Mouse (Mus musculus): ENCODE measurements at regions not wholly inside any gene's neighbourhood (a gene's known extent, or its start where the extent isn't known, plus 50 kb on each side); places are given as distances from the start of the nearest gene placed in this dataset.

- Histone ChIP-seq H3K27ac (ENCODE audit: insufficient read depth, low read depth, low read length) (no peak overlapping the region), H3K4me3 (ENCODE audit: insufficient read depth, low read length) (no peak overlapping the region), H3K4me1 (ENCODE audit: control insufficient read depth, insufficient read depth, low read length) (0 out of 2 replicates have a peak, but pooled peaks cover 3% of the 10 kb centered on the region)
- TF ChIP-seq POLR2A (IDR thresholded peaks at IDR 0.05; ENCODE audit: borderline replicate concordance, low read depth, low read length) (no peak), CTCF (IDR thresholded peaks at IDR 0.05; ENCODE audit: low read depth, low read length) (no peak)
Measured at GRCm38 (mm10) chr6:50713297-50713696, 59.1 kb upstream of the Npvf start.

- TF ChIP-seq POLR2A (IDR thresholded peaks at IDR 0.05; ENCODE audit: borderline replicate concordance, low read depth, low read length): no peak
- no peak for TF ChIP-seq CTCF (IDR thresholded peaks at IDR 0.05; ENCODE audit: low read depth, low read length)
- H3K27ac ChIP-seq (ENCODE audit: insufficient read depth, low read depth, low read length): no peak overlapping the region
- no peak overlapping the region for H3K4me3 ChIP-seq (ENCODE audit: insufficient read depth, low read length)
- peaks cover 3% of the 10 kb centered on the region; the same call in 1 of the 2 replicates for H3K4me1 ChIP-seq (ENCODE audit: control insufficient read depth, insufficient read depth, low read length)
Measured at GRCm38 (mm10) chr6:50718631-50719030, 64.4 kb upstream of the Npvf start.

- Histone ChIP-seq H3K27ac (ENCODE audit: insufficient read depth, low read depth, low read length) (no peak overlapping the region), H3K4me3 (ENCODE audit: insufficient read depth, low read length) (no peak overlapping the region)
- TF ChIP-seq POLR2A (IDR thresholded peaks at IDR 0.05; ENCODE audit: borderline replicate concordance, low read depth, low read length) (no peak), CTCF (IDR thresholded peaks at IDR 0.05; ENCODE audit: low read depth, low read length) (no peak)
Measured at GRCm38 (mm10) chr6:50720346-50720745, 66.1 kb upstream of the Npvf start.

GRCm38 (mm10) chr6:50725640-50726039, 71.4 kb upstream of the Npvf start:
- TF ChIP-seq CTCF (IDR thresholded peaks at IDR 0.05; ENCODE audit: low read depth, low read length) (no peak), POLR2A (IDR thresholded peaks at IDR 0.05; ENCODE audit: borderline replicate concordance, low read depth, low read length) (no peak)

More at GRCm38 (mm10) chr6:50720346-50720745, 66.1 kb upstream of the Npvf start:
- peaks cover 3% of the 10 kb centered on the region; the same call in 1 of the 2 replicates for H3K4me1 ChIP-seq (ENCODE audit: control insufficient read depth, insufficient read depth, low read length)

GRCm38 (mm10) chr6:50726166-50726591, 71.9 kb upstream of the Npvf start:
- Histone ChIP-seq H3K4me3 (ENCODE audit: insufficient read depth, low read length) (no peak overlapping the region), H3K27ac (ENCODE audit: insufficient read depth, low read depth, low read length) (no peak overlapping the region), H3K4me1 (ENCODE audit: control insufficient read depth, insufficient read depth, low read length) (no peaks in the 10 kb centered on the region; the same call in 1 of the 2 replicates)
- TF ChIP-seq CTCF (IDR thresholded peaks at IDR 0.05; ENCODE audit: low read depth, low read length) (no peak), POLR2A (IDR thresholded peaks at IDR 0.05; ENCODE audit: borderline replicate concordance, low read depth, low read length) (no peak)

More at GRCm38 (mm10) chr6:50725640-50726039, 71.4 kb upstream of the Npvf start:
- Histone ChIP-seq H3K4me3 (ENCODE audit: insufficient read depth, low read length) (no peak overlapping the region), H3K4me1 (ENCODE audit: control insufficient read depth, insufficient read depth, low read length) (no peaks in the 10 kb centered on the region; the same call in 1 of the 2 replicates), H3K27ac (ENCODE audit: insufficient read depth, low read depth, low read length) (no peak overlapping the region)

GRCm38 (mm10) chr6:50730744-50731718, 76.8 kb upstream of the Npvf start:
- Histone ChIP-seq H3K27ac (ENCODE audit: insufficient read depth, low read depth, low read length) (no peak overlapping the region), H3K4me3 (ENCODE audit: insufficient read depth, low read length) (no peak overlapping the region), H3K4me1 (ENCODE audit: control insufficient read depth, insufficient read depth, low read length) (no peaks in the 10 kb centered on the region)
- TF ChIP-seq CTCF (IDR thresholded peaks at IDR 0.05; ENCODE audit: low read depth, low read length) (no peak), POLR2A (IDR thresholded peaks at IDR 0.05; ENCODE audit: borderline replicate concordance, low read depth, low read length) (no peak)

GRCm38 (mm10) chr6:50734701-50735100, 80.5 kb upstream of the Npvf start:
- no peak overlapping the region for H3K4me3 ChIP-seq (ENCODE audit: insufficient read depth, low read length)
- no peak for TF ChIP-seq POLR2A (IDR thresholded peaks at IDR 0.05; ENCODE audit: borderline replicate concordance, low read depth, low read length)
- TF ChIP-seq CTCF (IDR thresholded peaks at IDR 0.05; ENCODE audit: low read depth, low read length): no peak
- no peak overlapping the region for H3K27ac ChIP-seq (ENCODE audit: insufficient read depth, low read depth, low read length)
- H3K4me1 ChIP-seq (ENCODE audit: control insufficient read depth, insufficient read depth, low read length): no peaks in the 10 kb centered on the region

- Histone ChIP-seq H3K4me1 (ENCODE audit: control insufficient read depth, insufficient read depth, low read length) (no peaks in the 10 kb centered on the region), H3K4me3 (ENCODE audit: insufficient read depth, low read length) (no peak overlapping the region), H3K27ac (ENCODE audit: insufficient read depth, low read depth, low read length) (no peak overlapping the region)
- TF ChIP-seq CTCF (IDR thresholded peaks at IDR 0.05; ENCODE audit: low read depth, low read length): no peak
- TF ChIP-seq POLR2A (IDR thresholded peaks at IDR 0.05; ENCODE audit: borderline replicate concordance, low read depth, low read length): no peak
Measured at GRCm38 (mm10) chr6:50735825-50736224, 81.6 kb upstream of the Npvf start.

GRCm38 (mm10) chr6:50742009-50742408, 87.8 kb upstream of the Npvf start:
- TF ChIP-seq POLR2A (IDR thresholded peaks at IDR 0.05; ENCODE audit: borderline replicate concordance, low read depth, low read length): no peak
- H3K4me3 ChIP-seq (ENCODE audit: insufficient read depth, low read length): no peak overlapping the region
- H3K4me1 ChIP-seq (ENCODE audit: control insufficient read depth, insufficient read depth, low read length): peaks cover 9% of the 10 kb centered on the region
- H3K27ac ChIP-seq (ENCODE audit: insufficient read depth, low read depth, low read length): no peak overlapping the region

All from bone marrow macrophage, adult 2 months (primary cell).